Mouse (Mus musculus) heart, embryonic 12.5 days (tissue): ENCODE data around the gene Ccdc170. TPM values are rescaled to one million over a fixed set of nuclear protein-coding genes. Genes with fewer than 3 reads are reported as not detected.

ENCODE experiments used
- ATAC-seq: fragments of 200-750 bp; cut with Nextera tagmentation; 2 replicates; pipeline ENCODE4 v1.8.0; 2017; ENCODE audit warnings: moderate TSS enrichment, moderate library complexity; ENCODE audit not compliant: insufficient number of reproducible peaks, low FRiP score
- H3K27ac ChIP-seq: fragments of 300-500 bp; sonication (generic); 2 replicates; pipeline ENCODE4 v1.5.1; 2016; ENCODE audit warnings: mild to moderate bottlenecking, moderate library complexity; ENCODE audit not compliant: poor library complexity, severe bottlenecking
- H3K27me3 ChIP-seq: fragments of 300-500 bp; sonication (generic); replicated peaks from 2 replicates; pipeline ENCODE4 v1.6.1; 2016; ENCODE audit warnings: mild to moderate bottlenecking, moderate library complexity
- H3K36me3 ChIP-seq: fragments of 300-500 bp; sonication (generic); 2 replicates; pipeline ENCODE4 v1.6.1; 2016; ENCODE audit warnings: mild to moderate bottlenecking, moderate library complexity
- H3K4me1 ChIP-seq: fragments of 300-500 bp; sonication (generic); replicated peaks from 2 replicates; pipeline ENCODE4 v1.6.1; 2016; ENCODE audit warnings: mild to moderate bottlenecking
- H3K4me2 ChIP-seq: fragments of 300-500 bp; sonication (generic); 2 replicates; pipeline ENCODE4 v1.6.1; 2016; ENCODE audit warnings: mild to moderate bottlenecking, moderate library complexity
- H3K4me3 ChIP-seq: fragments of 300-500 bp; sonication (generic); 2 replicates; pipeline ENCODE4 v1.5.1; 2016; ENCODE audit warnings: mild to moderate bottlenecking
- H3K9ac ChIP-seq: fragments of 300-500 bp; sonication (generic); 2 replicates; pipeline ENCODE4 v1.6.1; 2016; ENCODE audit warnings: mild to moderate bottlenecking, moderate library complexity
- H3K9me3 ChIP-seq: fragments of 300-500 bp; sonication (generic); replicated peaks from 2 replicates; pipeline ENCODE4 v1.6.1; 2016; ENCODE audit warnings: mild to moderate bottlenecking, moderate library complexity
- WGBS: fragments of 180-500 bp; shearing (Covaris S2); methylation state at CpG from one replicate; pipeline ENCODE4 v1.1.7; 2016; 5-methylcytosine and 5-hydroxymethylcytosine counted together
- polyA plus RNA-seq: library from polyadenylated mRNA; unstranded; fragments of >200 nt; fragmentation: Nextera tagmentation; extraction: Ambion mirVana; gene quantifications from 2 replicates; pipeline ENCODE4 v1.2.1, GENCODE M21; 2016

Ccdc170 gene
- polyA plus RNA-seq, 1 experiment from 2014 or later = not detected

- WGBS = 86% methylated on average over 3 of the region's 3 CpGs
Measured at GRCm38 (mm10) chr10:4480929-4481328, 1.4 kb upstream of the Ccdc170 start.

GRCm38 (mm10) chr10:4481695-4482094 is 607 bp upstream of the Ccdc170 start:
- no peak for ATAC-seq
- no peaks in the 10 kb centered on the region for H3K4me1 ChIP-seq
- no peak overlapping the region for H3K27ac ChIP-seq
- no peak overlapping the region for H3K4me2 ChIP-seq
- H3K27me3 ChIP-seq = no peaks in the 10 kb centered on the region
- H3K9ac ChIP-seq = no peak overlapping the region
- 0 out of 2 replicates have a peak, but pooled peaks cover 3% of the 10 kb centered on the region for H3K9me3 ChIP-seq
- no peak overlapping the region for H3K4me3 ChIP-seq
- 75% methylated on average over 8 of the region's 8 CpGs for WGBS
- H3K36me3 ChIP-seq = no peaks in the 10 kb centered on the region

More at GRCm38 (mm10) chr10:4480929-4481328, 1.4 kb upstream of the Ccdc170 start:
- no peaks in the 10 kb centered on the region for H3K4me1 ChIP-seq
- H3K27me3 ChIP-seq = no peaks in the 10 kb centered on the region
- H3K4me3 ChIP-seq = no peak overlapping the region
- no peak overlapping the region for H3K9ac ChIP-seq
- ATAC-seq = no peak
- no peak overlapping the region for H3K27ac ChIP-seq
- 0 out of 2 replicates have a peak, but pooled peaks cover 3% of the 10 kb centered on the region for H3K9me3 ChIP-seq
- no peak overlapping the region for H3K4me2 ChIP-seq
- H3K36me3 ChIP-seq = no peaks in the 10 kb centered on the region

GRCm38 (mm10) chr10:4483848-4484247 is 1.5 kb downstream of the Ccdc170 start:
- Histone ChIP-seq H3K4me3 (no peak overlapping the region), H3K4me2 (no peak overlapping the region), H3K27me3 (no peaks in the 10 kb centered on the region), H3K4me1 (no peaks in the 10 kb centered on the region), H3K36me3 (no peaks in the 10 kb centered on the region), H3K27ac (no peak overlapping the region), H3K9ac (no peak overlapping the region), H3K9me3 (0 out of 2 replicates have a peak, but pooled peaks cover 3% of the 10 kb centered on the region)
- 82% methylated on average over 1 of the region's 1 CpGs for WGBS
- no peak for ATAC-seq

- Histone ChIP-seq H3K36me3 (no peaks in the 10 kb centered on the region), H3K4me3 (no peak overlapping the region), H3K4me1 (no peaks in the 10 kb centered on the region), H3K27me3 (no peaks in the 10 kb centered on the region), H3K9me3 (no peaks in the 10 kb centered on the region), H3K27ac (no peak overlapping the region), H3K4me2 (no peak overlapping the region), H3K9ac (no peak overlapping the region)
- 73% methylated on average over 9 of the region's 9 CpGs for WGBS
- no peak for ATAC-seq
Measured at GRCm38 (mm10) chr10:4484986-4485385, 2.7 kb downstream of the Ccdc170 start.

GRCm38 (mm10) chr10:4489865-4490264 is 7.6 kb downstream of the Ccdc170 start:
- no peak overlapping the region for H3K9ac ChIP-seq
- H3K4me3 ChIP-seq = no peak overlapping the region
- no peak for ATAC-seq
- WGBS = 77% methylated on average over 5 of the region's 5 CpGs
- H3K27me3 ChIP-seq = no peaks in the 10 kb centered on the region
- H3K9me3 ChIP-seq = no peaks in the 10 kb centered on the region
- no peaks in the 10 kb centered on the region for H3K4me1 ChIP-seq
- H3K27ac ChIP-seq = no peak overlapping the region
- H3K36me3 ChIP-seq = no peaks in the 10 kb centered on the region
- H3K4me2 ChIP-seq = no peak overlapping the region

GRCm38 (mm10) chr10:4491281-4491680 is 9.0 kb downstream of the Ccdc170 start:
- 37% methylated on average over 3 of the region's 3 CpGs for WGBS
- Histone ChIP-seq H3K9ac (no peak overlapping the region), H3K27ac (no peak overlapping the region)

GRCm38 (mm10) chr10:4492045-4492444 is 9.7 kb downstream of the Ccdc170 start:
- Histone ChIP-seq H3K9ac (no peak overlapping the region), H3K27me3 (no peaks in the 10 kb centered on the region), H3K36me3 (no peaks in the 10 kb centered on the region), H3K4me3 (no peak overlapping the region), H3K9me3 (no peaks in the 10 kb centered on the region; the same call in 1 of the 2 replicates), H3K4me1 (no peaks in the 10 kb centered on the region), H3K4me2 (no peak overlapping the region), H3K27ac (no peak overlapping the region)
- ATAC-seq = no peak
- 60% methylated on average over 1 of the region's 1 CpGs for WGBS

More at GRCm38 (mm10) chr10:4491281-4491680, 9.0 kb downstream of the Ccdc170 start:
- Histone ChIP-seq H3K9me3 (no peaks in the 10 kb centered on the region), H3K4me3 (no peak overlapping the region), H3K36me3 (no peaks in the 10 kb centered on the region), H3K4me2 (no peak overlapping the region), H3K4me1 (no peaks in the 10 kb centered on the region), H3K27me3 (no peaks in the 10 kb centered on the region)
- ATAC-seq = no peak

GRCm38 (mm10) chr10:4492909-4493308 is 10.6 kb downstream of the Ccdc170 start:
- H3K4me1 ChIP-seq = no peaks in the 10 kb centered on the region
- ATAC-seq = no peak
- no peaks in the 10 kb centered on the region; the same call in 1 of the 2 replicates for H3K9me3 ChIP-seq
- no peaks in the 10 kb centered on the region for H3K27me3 ChIP-seq
- H3K4me2 ChIP-seq = no peak overlapping the region
- WGBS = 24% methylated on average over 4 of the region's 4 CpGs
- no peak overlapping the region for H3K9ac ChIP-seq
- no peak overlapping the region for H3K4me3 ChIP-seq
- H3K36me3 ChIP-seq = no peaks in the 10 kb centered on the region
- no peak overlapping the region for H3K27ac ChIP-seq

- H3K27me3 ChIP-seq = no peaks in the 10 kb centered on the region
- 88% methylated on average over 8 of the region's 8 CpGs for WGBS
- H3K4me1 ChIP-seq = no peaks in the 10 kb centered on the region
- no peaks in the 10 kb centered on the region for H3K9me3 ChIP-seq
- no peak overlapping the region for H3K9ac ChIP-seq
- no peak overlapping the region for H3K4me2 ChIP-seq
- no peak overlapping the region for H3K27ac ChIP-seq
- no peak for ATAC-seq
- H3K36me3 ChIP-seq = no peaks in the 10 kb centered on the region
- H3K4me3 ChIP-seq = no peak overlapping the region
Measured at GRCm38 (mm10) chr10:4503251-4503650, 20.9 kb downstream of the Ccdc170 start.

- peaks cover 5% of the 10 kb centered on the region; the same call in 1 of the 2 replicates for H3K9me3 ChIP-seq
- no peaks in the 10 kb centered on the region for H3K36me3 ChIP-seq
- WGBS = 67% methylated on average over 9 of the region's 9 CpGs
- H3K4me1 ChIP-seq = no peaks in the 10 kb centered on the region
- H3K9ac ChIP-seq = no peak overlapping the region
- no peaks in the 10 kb centered on the region for H3K27me3 ChIP-seq
- H3K4me3 ChIP-seq = no peak overlapping the region
- H3K27ac ChIP-seq = no peak overlapping the region
- ATAC-seq = no peak
- H3K4me2 ChIP-seq = no peak overlapping the region
Measured at GRCm38 (mm10) chr10:4512725-4513124, 30.4 kb downstream of the Ccdc170 start.

- Histone ChIP-seq H3K9me3 (peaks cover 8% of the 10 kb centered on the region), H3K4me2 (no peak overlapping the region), H3K27me3 (no peaks in the 10 kb centered on the region), H3K9ac (no peak overlapping the region), H3K4me3 (no peak overlapping the region), H3K36me3 (no peaks in the 10 kb centered on the region), H3K4me1 (no peaks in the 10 kb centered on the region), H3K27ac (no peak overlapping the region)
- 93% methylated on average over 2 of the region's 2 CpGs for WGBS
- no peak for ATAC-seq
Measured at GRCm38 (mm10) chr10:4517614-4518013, 35.3 kb downstream of the Ccdc170 start.

- Histone ChIP-seq H3K4me2 (no peak overlapping the region), H3K27me3 (no peaks in the 10 kb centered on the region), H3K36me3 (no peaks in the 10 kb centered on the region), H3K4me3 (no peak overlapping the region), H3K4me1 (no peaks in the 10 kb centered on the region), H3K9ac (no peak overlapping the region), H3K9me3 (peaks cover 8% of the 10 kb centered on the region), H3K27ac (no peak overlapping the region)
- 45% methylated on average over 3 of the region's 3 CpGs for WGBS
- ATAC-seq = no peak
Measured at GRCm38 (mm10) chr10:4519645-4520044, 37.3 kb downstream of the Ccdc170 start.
